Mouse (Mus musculus): ENCODE results near the gene Rplp1. TPM values are rescaled to one million over a fixed set of nuclear protein-coding genes. Genes with fewer than 3 reads are reported as not detected.

Rplp1 gene
- polyA plus RNA-seq, 1 experiment from 2014 or later = 1,374 TPM

GRCm38 (mm10) chr9:61887661-61888379 is 26.5 kb downstream of the Rplp1 start:
- Histone ChIP-seq H3K4me1 (replicated peaks) (no peaks in the 10 kb centered on the region; the same call in 1 of the 2 replicates), H3K27me3 (replicated peaks) (no peaks in the 10 kb centered on the region), H3K9me3 (no peaks in the 10 kb centered on the region), H3K36me3 (no peaks in the 10 kb centered on the region), H3K4me3 (replicated peaks) (no peak overlapping the region), H3K27ac (no peak overlapping the region), H3K9ac (no peak overlapping the region), H3K4me2 (replicated peaks) (no peak overlapping the region)
- WGBS = 59% methylated on average over 11 of the region's 11 CpGs
- ATAC-seq = no peak

- H3K27me3 ChIP-seq (replicated peaks) = no peaks in the 10 kb centered on the region
- H3K36me3 ChIP-seq = no peaks in the 10 kb centered on the region
- no peak overlapping the region for H3K4me2 ChIP-seq (replicated peaks)
- 81% methylated on average over 7 of the region's 7 CpGs for WGBS
- H3K4me1 ChIP-seq (replicated peaks) = no peaks in the 10 kb centered on the region; the same call in 1 of the 2 replicates
- H3K9me3 ChIP-seq = no peaks in the 10 kb centered on the region
- ATAC-seq = no peak
- no peak overlapping the region for H3K4me3 ChIP-seq (replicated peaks)
- H3K9ac ChIP-seq = no peak overlapping the region
- H3K27ac ChIP-seq = no peak overlapping the region
Observed at GRCm38 (mm10) chr9:61885964-61886363, 28.4 kb downstream of the Rplp1 start.

- H3K4me2 ChIP-seq (replicated peaks) = no peak overlapping the region
- no peak overlapping the region for H3K9ac ChIP-seq
- 74% methylated on average over 13 of the region's 13 CpGs for WGBS
- no peak overlapping the region for H3K4me3 ChIP-seq (replicated peaks)
- H3K36me3 ChIP-seq = no peaks in the 10 kb centered on the region
- no peaks in the 10 kb centered on the region for H3K27me3 ChIP-seq (replicated peaks)
- no peaks in the 10 kb centered on the region for H3K9me3 ChIP-seq
- ATAC-seq = no peak
- no peaks in the 10 kb centered on the region; the same call in 1 of the 2 replicates for H3K4me1 ChIP-seq (replicated peaks)
- no peak overlapping the region for H3K27ac ChIP-seq
Observed at GRCm38 (mm10) chr9:61884936-61885335, 29.4 kb downstream of the Rplp1 start.

- no peak overlapping the region for H3K9ac ChIP-seq
- no peaks in the 10 kb centered on the region for H3K36me3 ChIP-seq
- no peaks in the 10 kb centered on the region for H3K27me3 ChIP-seq (replicated peaks)
- no peak overlapping the region for H3K4me2 ChIP-seq (replicated peaks)
- no peak for ATAC-seq
- no peaks in the 10 kb centered on the region; the same call in 1 of the 2 replicates for H3K4me1 ChIP-seq (replicated peaks)
- H3K27ac ChIP-seq = no peak overlapping the region
- H3K9me3 ChIP-seq = no peaks in the 10 kb centered on the region
- no peak overlapping the region for H3K4me3 ChIP-seq (replicated peaks)
- WGBS = 80% methylated on average over 7 of the region's 7 CpGs
Observed at GRCm38 (mm10) chr9:61884375-61884774, 30.0 kb downstream of the Rplp1 start.

- Histone ChIP-seq H3K27ac (no peak overlapping the region), H3K36me3 (no peaks in the 10 kb centered on the region), H3K4me1 (replicated peaks) (peaks cover 4% of the 10 kb centered on the region), H3K9ac (no peak overlapping the region), H3K27me3 (replicated peaks) (peaks cover under 1% of the 10 kb centered on the region; the same call in 1 of the 2 replicates), H3K4me3 (replicated peaks) (no peak overlapping the region), H3K9me3 (no peaks in the 10 kb centered on the region), H3K4me2 (replicated peaks) (no peak overlapping the region)
- no peak for ATAC-seq
- 67% methylated on average over 3 of the region's 3 CpGs for WGBS
Observed at GRCm38 (mm10) chr9:61882179-61882578, 32.2 kb downstream of the Rplp1 start.

GRCm38 (mm10) chr9:61878889-61879288 is 35.5 kb downstream of the Rplp1 start:
- Histone ChIP-seq H3K9ac (no peak overlapping the region), H3K4me3 (replicated peaks) (no peak overlapping the region), H3K27me3 (replicated peaks) (peaks cover 5% of the 10 kb centered on the region; the same call in 1 of the 2 replicates), H3K36me3 (no peaks in the 10 kb centered on the region), H3K27ac (no peak overlapping the region), H3K4me2 (replicated peaks) (no peak overlapping the region), H3K9me3 (no peaks in the 10 kb centered on the region), H3K4me1 (replicated peaks) (peaks cover 4% of the 10 kb centered on the region; the same call in 1 of the 2 replicates)
- no peak for ATAC-seq
- 37% methylated on average over 2 of the region's 2 CpGs for WGBS

GRCm38 (mm10) chr9:61877373-61878112 is 36.8 kb downstream of the Rplp1 start:
- H3K9ac ChIP-seq = no peak overlapping the region
- no peaks in the 10 kb centered on the region for H3K9me3 ChIP-seq
- peaks cover 7% of the 10 kb centered on the region; the same call in 1 of the 2 replicates for H3K4me1 ChIP-seq (replicated peaks)
- H3K27me3 ChIP-seq (replicated peaks) = peaks cover 5% of the 10 kb centered on the region; the same call in 1 of the 2 replicates
- H3K27ac ChIP-seq = no peak overlapping the region
- WGBS = 35% methylated on average over 22 of the region's 22 CpGs
- H3K4me2 ChIP-seq (replicated peaks) = no peak overlapping the region
- ATAC-seq = no peak
- H3K36me3 ChIP-seq = no peaks in the 10 kb centered on the region
- H3K4me3 ChIP-seq (replicated peaks) = no peak overlapping the region

GRCm38 (mm10) chr9:61873325-61873724 is 41.0 kb downstream of the Rplp1 start:
- WGBS = 30% methylated on average over 8 of the region's 8 CpGs

GRCm38 (mm10) chr9:61872246-61872941 is 41.9 kb downstream of the Rplp1 start:
- Histone ChIP-seq H3K36me3 (no peaks in the 10 kb centered on the region), H3K4me3 (replicated peaks) (no peak overlapping the region), H3K27ac (no peak overlapping the region), H3K4me2 (replicated peaks) (no peak overlapping the region), H3K4me1 (replicated peaks) (0 out of 2 replicates have a peak, but pooled peaks cover 3% of the 10 kb centered on the region), H3K9ac (no peak overlapping the region), H3K9me3 (no peaks in the 10 kb centered on the region), H3K27me3 (replicated peaks) (peaks cover 5% of the 10 kb centered on the region; the same call in 1 of the 2 replicates)
- ATAC-seq = no peak
- WGBS = 75% methylated on average over 8 of the region's 8 CpGs

More at GRCm38 (mm10) chr9:61873325-61873724, 41.0 kb downstream of the Rplp1 start:
- Histone ChIP-seq H3K4me2 (replicated peaks) (no peak overlapping the region), H3K9ac (no peak overlapping the region), H3K27me3 (replicated peaks) (peaks cover 5% of the 10 kb centered on the region; the same call in 1 of the 2 replicates), H3K36me3 (no peaks in the 10 kb centered on the region), H3K9me3 (no peaks in the 10 kb centered on the region), H3K4me3 (replicated peaks) (no peak overlapping the region), H3K4me1 (replicated peaks) (peaks cover 7% of the 10 kb centered on the region; the same call in 1 of the 2 replicates), H3K27ac (no peak overlapping the region)
- no peak for ATAC-seq

- Histone ChIP-seq H3K4me1 (replicated peaks) (0 out of 2 replicates have a peak, but pooled peaks cover 3% of the 10 kb centered on the region), H3K9ac (no peak overlapping the region), H3K36me3 (no peaks in the 10 kb centered on the region), H3K9me3 (no peaks in the 10 kb centered on the region), H3K4me2 (replicated peaks) (no peak overlapping the region), H3K27me3 (replicated peaks) (peaks cover 1% of the 10 kb centered on the region; the same call in 1 of the 2 replicates), H3K27ac (no peak overlapping the region), H3K4me3 (replicated peaks) (no peak overlapping the region)
- 78% methylated on average over 6 of the region's 6 CpGs for WGBS
- ATAC-seq = no peak
Observed at GRCm38 (mm10) chr9:61871839-61872238, 42.5 kb downstream of the Rplp1 start.

- Histone ChIP-seq H3K27ac (no peak overlapping the region), H3K4me3 (replicated peaks) (no peak overlapping the region), H3K36me3 (no peaks in the 10 kb centered on the region), H3K4me2 (replicated peaks) (no peak overlapping the region), H3K9ac (no peak overlapping the region), H3K4me1 (replicated peaks) (no peaks in the 10 kb centered on the region), H3K27me3 (replicated peaks) (no peaks in the 10 kb centered on the region), H3K9me3 (no peaks in the 10 kb centered on the region)
- 81% methylated on average over 11 of the region's 11 CpGs for WGBS
- ATAC-seq = no peak
Observed at GRCm38 (mm10) chr9:61867659-61868058, 46.7 kb downstream of the Rplp1 start.

All from intestine, embryonic 15.5 days (tissue).